Mouse (Mus musculus): ENCODE results near the gene Dnajb13. TPM values are rescaled to one million over a fixed set of nuclear protein-coding genes. Genes with fewer than 3 reads are reported as not detected.

Dnajb13 gene
- polyA plus RNA-seq, 1 experiment from 2014 or later: 2.9 TPM

GRCm38 (mm10) chr7:100537519-100537902 lies 22.8 kb upstream of the Dnajb13 start:
- Histone ChIP-seq H3K9ac (peak overlapping the region; percentile 80), H3K36me3 (replicated peaks) (peaks cover 19% of the 10 kb centered on the region), H3K9me3 (replicated peaks) (no peaks in the 10 kb centered on the region), H3K4me2 (peak overlapping the region; percentile 80), H3K4me1 (replicated peaks) (peaks cover 30% of the 10 kb centered on the region), H3K27ac (replicated peaks) (peak overlapping the region; percentile 81), H3K27me3 (no peaks in the 10 kb centered on the region), H3K4me3 (replicated peaks) (peak overlapping the region; percentile 81)
- 22% methylated on average over 7 of the region's 7 CpGs for WGBS (ENCODE audit: insufficient replicate concordance)
- ATAC-seq (ENCODE audit: insufficient read depth): no peak; the same call in 1 of the 2 replicates

DNA sequence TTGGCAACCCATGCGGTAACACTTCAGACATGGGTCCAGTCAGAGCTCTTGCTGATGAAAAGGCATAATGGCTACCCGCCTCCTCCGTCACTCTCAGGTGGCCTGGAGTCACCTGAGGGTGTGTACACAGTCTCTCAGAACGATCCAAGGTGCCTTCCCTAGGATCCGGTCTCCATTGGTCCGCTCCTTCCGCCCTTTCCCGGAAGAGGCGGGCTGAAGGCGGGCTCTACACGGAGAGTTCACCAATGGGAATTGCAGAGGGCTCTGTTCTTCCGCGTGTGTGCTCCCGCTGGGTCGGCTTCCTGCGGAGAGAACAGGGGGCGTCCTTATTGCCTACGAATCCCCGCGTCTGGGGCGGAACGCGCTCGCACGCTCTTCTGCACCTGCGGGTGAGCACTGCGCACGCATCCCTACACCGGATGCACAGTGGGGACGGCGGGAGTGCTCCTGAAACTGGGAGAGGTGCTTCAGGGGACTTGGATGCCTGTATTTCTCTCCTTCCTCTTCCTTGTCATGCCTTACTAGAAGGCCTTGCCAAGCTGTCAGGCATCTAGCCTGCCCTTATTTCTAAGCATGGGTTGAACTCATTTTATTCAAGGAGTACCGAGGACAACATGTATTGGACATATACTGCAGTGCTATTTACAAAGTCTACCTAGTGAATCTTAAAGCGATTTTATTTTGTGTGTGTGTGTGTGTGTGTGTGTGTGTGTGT lies 22.2 kb upstream of the Dnajb13 start, which contains the start of gene Coa4:
Gene Coa4 (plus strand): TSS at position 268 of the 715 bp plus-strand sequence.
- H3K9ac ChIP-seq: peak within 1 kb of the TSS; percentile 80
- WGBS (ENCODE audit: insufficient replicate concordance): under 1% methylated on average over 33 of the region's 33 CpGs
- ATAC-seq (ENCODE audit: insufficient read depth): peak; percentile 98
- H3K36me3 ChIP-seq (replicated peaks): peaks cover 19% of the 10 kb centered on the region
- peak within 1 kb of the TSS; percentile 81 for H3K4me3 ChIP-seq (replicated peaks)
- peaks cover 30% of the 10 kb centered on the region for H3K4me1 ChIP-seq (replicated peaks)
- peak within 1 kb of the TSS; percentile 80 for H3K4me2 ChIP-seq
- no peaks in the 10 kb centered on the region for H3K9me3 ChIP-seq (replicated peaks)
- H3K27ac ChIP-seq (replicated peaks): peak within 1 kb of the TSS; percentile 81
- no peaks in the 10 kb centered on the region for H3K27me3 ChIP-seq

- Histone ChIP-seq H3K27ac (replicated peaks) (no peak overlapping the region), H3K4me2 (peak overlapping the region; percentile 80), H3K9me3 (replicated peaks) (no peaks in the 10 kb centered on the region), H3K9ac (no peak overlapping the region), H3K4me3 (replicated peaks) (no peak overlapping the region), H3K27me3 (no peaks in the 10 kb centered on the region), H3K36me3 (replicated peaks) (peaks cover 19% of the 10 kb centered on the region), H3K4me1 (replicated peaks) (peaks cover 39% of the 10 kb centered on the region)
- ATAC-seq (ENCODE audit: insufficient read depth): no peak
- 40% methylated on average over 2 of the region's 2 CpGs for WGBS (ENCODE audit: insufficient replicate concordance)
Measured at GRCm38 (mm10) chr7:100535831-100536230, 21.1 kb upstream of the Dnajb13 start.

- no peak overlapping the region for H3K27ac ChIP-seq (replicated peaks)
- no peaks in the 10 kb centered on the region for H3K9me3 ChIP-seq (replicated peaks)
- peaks cover 40% of the 10 kb centered on the region for H3K4me1 ChIP-seq (replicated peaks)
- no peaks in the 10 kb centered on the region for H3K27me3 ChIP-seq
- H3K9ac ChIP-seq: no peak overlapping the region
- no peak for ATAC-seq (ENCODE audit: insufficient read depth)
- no peak overlapping the region for H3K4me2 ChIP-seq
- H3K36me3 ChIP-seq (replicated peaks): peaks cover 5% of the 10 kb centered on the region
- no peak overlapping the region for H3K4me3 ChIP-seq (replicated peaks)
- 54% methylated on average over 3 of the region's 3 CpGs for WGBS (ENCODE audit: insufficient replicate concordance)
Measured at GRCm38 (mm10) chr7:100534216-100534615, 19.5 kb upstream of the Dnajb13 start.

GRCm38 (mm10) chr7:100533503-100533902 lies 18.7 kb upstream of the Dnajb13 start:
- H3K9me3 ChIP-seq (replicated peaks): no peaks in the 10 kb centered on the region
- H3K4me1 ChIP-seq (replicated peaks): peaks cover 37% of the 10 kb centered on the region
- peak overlapping the region; percentile 74; the same call in 1 of the 2 replicates for H3K27ac ChIP-seq (replicated peaks)
- 30% methylated on average over 2 of the region's 2 CpGs for WGBS (ENCODE audit: insufficient replicate concordance)
- H3K27me3 ChIP-seq: no peaks in the 10 kb centered on the region
- H3K36me3 ChIP-seq (replicated peaks): no peaks in the 10 kb centered on the region
- H3K4me3 ChIP-seq (replicated peaks): peak overlapping the region; percentile 3; the same call in 1 of the 2 replicates
- peak overlapping the region; percentile 26; the same call in 1 of the 2 replicates for H3K4me2 ChIP-seq
- no peak overlapping the region for H3K9ac ChIP-seq
- no peak for ATAC-seq (ENCODE audit: insufficient read depth)

- no peak for ATAC-seq (ENCODE audit: insufficient read depth)
- Histone ChIP-seq H3K36me3 (replicated peaks) (no peaks in the 10 kb centered on the region), H3K9me3 (replicated peaks) (no peaks in the 10 kb centered on the region), H3K4me2 (no peak overlapping the region), H3K27ac (replicated peaks) (no peak overlapping the region), H3K9ac (no peak overlapping the region), H3K27me3 (no peaks in the 10 kb centered on the region), H3K4me1 (replicated peaks) (peaks cover 15% of the 10 kb centered on the region), H3K4me3 (replicated peaks) (no peak overlapping the region)
- WGBS (ENCODE audit: insufficient replicate concordance): 81% methylated on average over 5 of the region's 5 CpGs
Measured at GRCm38 (mm10) chr7:100530766-100531165, 16.0 kb upstream of the Dnajb13 start.

- 0 out of 2 replicates have a peak, but pooled peaks cover 4% of the 10 kb centered on the region for H3K27me3 ChIP-seq
- 0 out of 2 replicates have a peak, but pooled peaks cover 2% of the 10 kb centered on the region for H3K4me1 ChIP-seq (replicated peaks)
- no peak overlapping the region for H3K4me3 ChIP-seq (replicated peaks)
- no peaks in the 10 kb centered on the region for H3K9me3 ChIP-seq (replicated peaks)
- no peak overlapping the region for H3K27ac ChIP-seq (replicated peaks)
- no peak overlapping the region for H3K9ac ChIP-seq
- H3K36me3 ChIP-seq (replicated peaks): no peaks in the 10 kb centered on the region
- ATAC-seq (ENCODE audit: insufficient read depth): no peak
- H3K4me2 ChIP-seq: no peak overlapping the region
- 27% methylated on average over 8 of the region's 8 CpGs for WGBS (ENCODE audit: insufficient replicate concordance)
Measured at GRCm38 (mm10) chr7:100524669-100525068, 9.9 kb upstream of the Dnajb13 start.

DNA sequence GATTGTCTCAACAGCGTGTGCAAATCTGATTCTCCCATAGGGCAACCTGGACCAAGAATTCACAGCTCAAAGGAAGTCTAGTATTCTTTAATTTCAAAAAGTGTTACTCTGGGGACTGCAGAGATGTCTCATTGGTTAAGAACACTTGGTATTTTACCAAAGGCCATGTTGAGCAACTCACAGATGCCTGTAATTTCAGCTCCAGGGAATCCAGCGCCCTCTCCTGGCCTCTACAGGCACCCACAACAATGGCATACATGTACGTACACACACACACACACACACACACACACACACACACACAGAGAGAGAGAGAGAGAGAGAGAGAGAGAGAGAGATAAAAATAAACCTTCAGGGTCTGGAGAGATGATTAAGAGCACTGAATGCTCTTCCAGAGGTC lies 7.5 kb upstream of the Dnajb13 start:
- ATAC-seq (ENCODE audit: insufficient read depth): no peak
- Histone ChIP-seq H3K4me2 (no peak overlapping the region), H3K4me3 (replicated peaks) (no peak overlapping the region), H3K9ac (no peak overlapping the region), H3K36me3 (replicated peaks) (no peaks in the 10 kb centered on the region), H3K27ac (replicated peaks) (no peak overlapping the region), H3K27me3 (0 out of 2 replicates have a peak, but pooled peaks cover 4% of the 10 kb centered on the region), H3K4me1 (replicated peaks) (0 out of 2 replicates have a peak, but pooled peaks cover 2% of the 10 kb centered on the region), H3K9me3 (replicated peaks) (no peaks in the 10 kb centered on the region)
- 69% methylated on average over 3 of the region's 3 CpGs for WGBS (ENCODE audit: insufficient replicate concordance)

- no peak overlapping the region for H3K27ac ChIP-seq (replicated peaks)
- ATAC-seq (ENCODE audit: insufficient read depth): no peak
- 0 out of 2 replicates have a peak, but pooled peaks cover 2% of the 10 kb centered on the region for H3K4me1 ChIP-seq (replicated peaks)
- no peaks in the 10 kb centered on the region for H3K36me3 ChIP-seq (replicated peaks)
- H3K4me2 ChIP-seq: no peak overlapping the region
- no peak overlapping the region for H3K4me3 ChIP-seq (replicated peaks)
- 0 out of 2 replicates have a peak, but pooled peaks cover 4% of the 10 kb centered on the region for H3K27me3 ChIP-seq
- no peak overlapping the region for H3K9ac ChIP-seq
- 16% methylated on average over 10 of the region's 10 CpGs for WGBS (ENCODE audit: insufficient replicate concordance)
- H3K9me3 ChIP-seq (replicated peaks): no peaks in the 10 kb centered on the region
Measured at GRCm38 (mm10) chr7:100520663-100521285, 6.0 kb upstream of the Dnajb13 start.

- no peak for ATAC-seq (ENCODE audit: insufficient read depth)
- no peaks in the 10 kb centered on the region for H3K36me3 ChIP-seq (replicated peaks)
- H3K27ac ChIP-seq (replicated peaks): no peak overlapping the region
- H3K9ac ChIP-seq: no peak overlapping the region
- no peak overlapping the region for H3K4me3 ChIP-seq (replicated peaks)
- H3K27me3 ChIP-seq: 0 out of 2 replicates have a peak, but pooled peaks cover 4% of the 10 kb centered on the region
- H3K4me1 ChIP-seq (replicated peaks): 0 out of 2 replicates have a peak, but pooled peaks cover 2% of the 10 kb centered on the region
- 40% methylated on average over 7 of the region's 7 CpGs for WGBS (ENCODE audit: insufficient replicate concordance)
- H3K9me3 ChIP-seq (replicated peaks): no peaks in the 10 kb centered on the region
- H3K4me2 ChIP-seq: no peak overlapping the region
Measured at GRCm38 (mm10) chr7:100520204-100520603, 5.4 kb upstream of the Dnajb13 start.

- Histone ChIP-seq H3K36me3 (replicated peaks) (no peaks in the 10 kb centered on the region), H3K27ac (replicated peaks) (no peak overlapping the region), H3K9me3 (replicated peaks) (no peaks in the 10 kb centered on the region), H3K4me3 (replicated peaks) (no peak overlapping the region), H3K27me3 (peaks cover 49% of the 10 kb centered on the region), H3K4me2 (no peak overlapping the region), H3K9ac (no peak overlapping the region), H3K4me1 (replicated peaks) (no peaks in the 10 kb centered on the region)
- 51% methylated on average over 8 of the region's 8 CpGs for WGBS (ENCODE audit: insufficient replicate concordance)
- ATAC-seq (ENCODE audit: insufficient read depth): no peak
Measured at GRCm38 (mm10) chr7:100511602-100512001, 3.2 kb downstream of the Dnajb13 start.
